Mouse (Mus musculus) heart, embryonic 11.5 days (tissue): ENCODE measurements around the gene Gm13030. TPM values are rescaled to one million over a fixed set of nuclear protein-coding genes. Genes with fewer than 3 reads are reported as not detected.
"Not testable (repeated sequence)": the region's sequence is repeated elsewhere in the genome, so short reads cannot be mapped to it uniquely, and the experiment has no call there.

Source experiments
- ATAC-seq: fragments of 200-750 bp; cut with Nextera tagmentation; replicated peaks from 2 replicates; pipeline ENCODE4 v1.8.0; 2017; ENCODE audit warnings: moderate library complexity; ENCODE audit not compliant: insufficient number of reproducible peaks, low FRiP score, low TSS enrichment
- H3K27ac ChIP-seq: fragments of 300-500 bp; sonication (generic); 2 replicates; pipeline ENCODE4 v1.5.1; 2014; ENCODE audit warnings: mild to moderate bottlenecking, low read depth, low read length
- H3K27me3 ChIP-seq: fragments of 300-500 bp; sonication (generic); 2 replicates; pipeline ENCODE4 v1.6.1; 2014; ENCODE audit warnings: mild to moderate bottlenecking, low read length, mixed read lengths; ENCODE audit not compliant: control insufficient read depth, insufficient read depth
- H3K36me3 ChIP-seq: fragments of 300-500 bp; sonication (generic); 2 replicates; pipeline ENCODE4 v1.6.1; 2014; ENCODE audit warnings: mild to moderate bottlenecking, low read length, moderate library complexity, mixed read lengths; ENCODE audit not compliant: control insufficient read depth, insufficient read depth
- H3K4me1 ChIP-seq: fragments of 300-500 bp; sonication (generic); 2 replicates; pipeline ENCODE4 v1.6.1; 2014; ENCODE audit warnings: low read length; ENCODE audit not compliant: control insufficient read depth, insufficient read depth
- H3K4me2 ChIP-seq: fragments of 300-500 bp; sonication (generic); 2 replicates; pipeline ENCODE4 v1.6.1; 2014; ENCODE audit warnings: mild to moderate bottlenecking, moderate library complexity
- H3K4me3 ChIP-seq: fragments of 300-500 bp; sonication (generic); 2 replicates; pipeline ENCODE4 v1.5.1; 2014; ENCODE audit warnings: low read depth, low read length
- H3K9ac ChIP-seq: fragments of 300-500 bp; sonication (generic); 2 replicates; pipeline ENCODE4 v1.6.1; 2014; ENCODE audit warnings: mild to moderate bottlenecking, low read depth, low read length, moderate library complexity
- H3K9me3 ChIP-seq: fragments of 300-500 bp; sonication (generic); replicated peaks from 2 replicates; pipeline ENCODE4 v1.6.1; 2016; ENCODE audit warnings: low read length; ENCODE audit not compliant: control insufficient read depth
- WGBS: fragments of 180-500 bp; shearing (Covaris S2); extraction: QIAGEN DNeasy Blood & Tissue Kit; methylation state at CpG from one replicate; pipeline ENCODE4 v1.1.7; 2014; ENCODE audit not compliant: insufficient replicate concordance; 5-methylcytosine and 5-hydroxymethylcytosine counted together
- polyA plus RNA-seq: library from polyadenylated mRNA; unstranded; fragments of >200 nt; fragmentation: Nextera tagmentation; extraction: Ambion mirVana; gene quantifications from 2 replicates; pipeline ENCODE4 v1.2.1, GENCODE M21; 2014

Gene Gm13030
- polyA plus RNA-seq, 1 experiment from 2014 or later: not detected

DNA sequence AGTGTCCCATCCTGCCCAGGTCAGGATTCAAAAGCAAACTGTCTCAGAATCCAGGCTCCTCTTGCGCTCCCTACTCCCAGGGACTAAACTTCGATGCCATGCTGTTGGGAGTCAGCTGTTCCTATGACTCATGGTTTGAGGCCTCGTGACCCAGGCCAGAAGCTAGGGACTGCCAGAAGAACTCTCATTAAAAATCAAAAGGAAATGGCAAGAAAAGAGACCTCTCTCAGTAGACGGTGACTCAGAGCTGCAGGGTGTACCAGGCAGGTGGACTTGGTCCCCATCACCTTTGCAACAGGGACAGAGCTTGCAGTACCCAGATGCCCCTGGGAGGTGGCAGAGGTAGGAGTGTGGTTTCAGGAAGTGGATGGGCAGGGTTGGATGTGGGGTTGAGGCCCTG lies 4.0 kb upstream of the Gm13030 start, which contains the start of gene Pla2g2e:
Gene Pla2g2e, plus strand, starts transcription at position 212 of the 400 bp plus-strand sequence.
- Histone ChIP-seq H3K9ac (no peak within 1 kb of the TSS), H3K27ac (no peak within 1 kb of the TSS), H3K4me3 (no peak within 1 kb of the TSS), H3K36me3 (no peaks in the 10 kb centered on the region), H3K4me2 (no peak within 1 kb of the TSS), H3K9me3 (no peaks in the 10 kb centered on the region), H3K4me1 (0 out of 2 replicates have a peak, but pooled peaks cover 2% of the 10 kb centered on the region), H3K27me3 (peaks cover 9% of the 10 kb centered on the region)
- no peak for ATAC-seq
- 62% methylated on average over 4 of the region's 4 CpGs for WGBS

GRCm38 (mm10) chr4:138875986-138876385 lies 2.2 kb upstream of the Gm13030 start:
- H3K9me3 ChIP-seq: 0 out of 2 replicates have a peak, but pooled peaks cover 2% of the 10 kb centered on the region
- no peak overlapping the region for H3K4me3 ChIP-seq
- ATAC-seq: no peak
- no peak overlapping the region for H3K27ac ChIP-seq
- 85% methylated on average over 2 of the region's 2 CpGs for WGBS
- no peaks in the 10 kb centered on the region for H3K36me3 ChIP-seq
- H3K9ac ChIP-seq: no peak overlapping the region
- 0 out of 2 replicates have a peak, but pooled peaks cover 2% of the 10 kb centered on the region for H3K4me1 ChIP-seq
- H3K27me3 ChIP-seq: no peaks in the 10 kb centered on the region
- no peak overlapping the region for H3K4me2 ChIP-seq

DNA sequence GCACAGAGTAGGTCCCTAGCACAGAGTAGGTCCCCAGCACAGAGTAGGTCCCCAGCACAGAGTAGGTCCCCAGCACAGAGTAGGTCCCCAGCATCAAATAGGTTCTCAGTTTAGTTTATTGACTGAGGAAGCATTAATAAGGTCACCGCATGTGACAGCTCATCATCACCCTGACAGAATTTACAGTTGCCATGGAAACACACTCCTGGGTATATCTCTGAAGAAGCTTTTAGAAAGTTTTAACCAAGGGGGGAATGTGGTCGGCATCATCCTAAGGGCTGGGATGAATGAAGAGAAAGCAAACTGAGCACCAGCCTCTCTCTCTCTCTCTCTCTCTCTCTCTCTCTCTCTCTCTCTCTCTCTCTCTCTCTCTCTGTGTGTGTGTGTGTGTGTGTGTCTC lies 1.5 kb upstream of the Gm13030 start:
- H3K27me3 ChIP-seq, H3K9ac ChIP-seq, H3K36me3 ChIP-seq, H3K27ac ChIP-seq, H3K4me1 ChIP-seq, H3K9me3 ChIP-seq, ATAC-seq, H3K4me3 ChIP-seq, H3K4me2 ChIP-seq: not testable (repeated sequence)
- WGBS: 87% methylated on average over 2 of the region's 2 CpGs

DNA sequence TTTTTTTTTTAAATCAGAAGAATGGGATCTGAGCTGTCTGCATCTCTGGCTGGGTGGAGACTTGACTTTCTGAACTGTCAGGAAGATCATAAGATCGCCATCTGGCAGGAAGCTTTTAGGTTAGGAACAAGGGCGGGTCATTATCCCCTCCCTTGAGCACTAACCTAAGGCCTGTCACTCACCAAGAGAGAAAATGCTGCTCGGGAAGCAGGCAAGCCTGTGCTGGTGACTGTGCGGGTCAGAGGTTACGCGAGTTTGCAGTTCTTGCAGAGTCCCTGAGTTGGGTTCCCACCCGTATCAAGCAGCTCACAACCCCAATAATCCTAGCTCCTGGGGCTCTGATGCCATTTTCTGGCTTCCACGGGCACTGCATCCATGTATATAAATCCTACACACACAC lies 5.1 kb downstream of the Gm13030 start:
- H3K9me3 ChIP-seq: 0 out of 2 replicates have a peak, but pooled peaks cover 3% of the 10 kb centered on the region

DNA sequence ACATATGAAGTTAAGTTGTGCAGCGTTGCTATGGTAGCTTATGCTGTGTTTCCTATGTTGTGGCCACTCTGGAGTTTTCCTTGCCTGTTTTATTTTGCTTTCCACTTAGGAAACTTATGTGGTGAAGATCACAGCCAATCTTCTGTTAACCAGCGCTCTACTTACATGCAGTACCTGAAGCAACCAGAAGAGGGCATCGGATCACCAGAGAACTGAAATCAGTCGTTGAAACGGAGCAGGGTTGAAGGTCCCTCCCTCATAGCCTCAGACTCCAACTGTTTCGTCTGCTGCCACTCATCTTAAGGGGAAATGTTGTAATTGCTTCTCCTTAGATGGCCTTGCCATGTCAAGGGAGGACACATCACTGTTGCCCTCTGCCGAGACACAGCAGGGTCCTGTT lies 7.4 kb downstream of the Gm13030 start:
- no peak for ATAC-seq
- H3K27me3 ChIP-seq: peaks cover 5% of the 10 kb centered on the region; the same call in 1 of the 2 replicates
- no peaks in the 10 kb centered on the region for H3K36me3 ChIP-seq
- H3K4me1 ChIP-seq: no peaks in the 10 kb centered on the region
- H3K9me3 ChIP-seq: 0 out of 2 replicates have a peak, but pooled peaks cover 3% of the 10 kb centered on the region
- no peak overlapping the region for H3K4me2 ChIP-seq
- H3K4me3 ChIP-seq: no peak overlapping the region
- H3K9ac ChIP-seq: no peak overlapping the region
- no peak overlapping the region for H3K27ac ChIP-seq
- WGBS: 13% methylated on average over 7 of the region's 7 CpGs

More for the DNA sequence above, 5.1 kb downstream of the Gm13030 start:
- H3K36me3 ChIP-seq: no peaks in the 10 kb centered on the region
- no peak for ATAC-seq
- WGBS: 46% methylated on average over 8 of the region's 8 CpGs
- no peak overlapping the region for H3K4me2 ChIP-seq
- no peak overlapping the region for H3K9ac ChIP-seq
- peaks cover 5% of the 10 kb centered on the region; the same call in 1 of the 2 replicates for H3K27me3 ChIP-seq
- no peak overlapping the region for H3K27ac ChIP-seq
- no peaks in the 10 kb centered on the region for H3K4me1 ChIP-seq
- no peak overlapping the region for H3K4me3 ChIP-seq

DNA sequence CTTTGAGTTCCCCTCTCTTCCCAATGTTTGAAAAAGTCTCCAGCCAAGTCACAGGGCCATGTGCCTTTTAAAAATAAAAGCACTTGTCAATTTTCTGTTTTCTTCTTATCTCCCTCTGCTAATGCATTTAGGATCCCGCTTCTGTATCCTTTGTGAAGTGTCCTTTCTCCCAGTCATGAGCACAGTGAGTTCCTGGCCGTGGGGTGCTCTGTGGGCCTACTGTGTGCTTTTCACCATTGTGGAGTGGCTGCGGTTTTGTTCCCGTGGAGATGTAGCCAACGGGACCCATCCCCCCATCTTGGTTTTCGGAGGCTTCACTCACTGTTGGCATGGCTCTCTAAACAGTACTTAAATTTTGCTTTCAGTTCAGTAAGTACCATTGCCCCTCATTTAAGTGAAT lies 7.8 kb downstream of the Gm13030 start:
- Histone ChIP-seq H3K27me3 (peaks cover 5% of the 10 kb centered on the region; the same call in 1 of the 2 replicates), H3K4me2 (no peak overlapping the region), H3K36me3 (no peaks in the 10 kb centered on the region), H3K9ac (no peak overlapping the region), H3K4me1 (no peaks in the 10 kb centered on the region), H3K4me3 (no peak overlapping the region), H3K27ac (no peak overlapping the region), H3K9me3 (0 out of 2 replicates have a peak, but pooled peaks cover under 1% of the 10 kb centered on the region)
- 55% methylated on average over 6 of the region's 6 CpGs for WGBS
- ATAC-seq: no peak

GRCm38 (mm10) chr4:138865092-138865491 lies 8.7 kb downstream of the Gm13030 start:
- Histone ChIP-seq H3K36me3 (no peaks in the 10 kb centered on the region), H3K9me3 (no peaks in the 10 kb centered on the region), H3K9ac (no peak overlapping the region), H3K4me3 (no peak overlapping the region), H3K27me3 (peaks cover 5% of the 10 kb centered on the region; the same call in 1 of the 2 replicates), H3K4me1 (no peaks in the 10 kb centered on the region), H3K27ac (no peak overlapping the region), H3K4me2 (no peak overlapping the region)
- no peak for ATAC-seq
- 41% methylated on average over 5 of the region's 5 CpGs for WGBS

DNA sequence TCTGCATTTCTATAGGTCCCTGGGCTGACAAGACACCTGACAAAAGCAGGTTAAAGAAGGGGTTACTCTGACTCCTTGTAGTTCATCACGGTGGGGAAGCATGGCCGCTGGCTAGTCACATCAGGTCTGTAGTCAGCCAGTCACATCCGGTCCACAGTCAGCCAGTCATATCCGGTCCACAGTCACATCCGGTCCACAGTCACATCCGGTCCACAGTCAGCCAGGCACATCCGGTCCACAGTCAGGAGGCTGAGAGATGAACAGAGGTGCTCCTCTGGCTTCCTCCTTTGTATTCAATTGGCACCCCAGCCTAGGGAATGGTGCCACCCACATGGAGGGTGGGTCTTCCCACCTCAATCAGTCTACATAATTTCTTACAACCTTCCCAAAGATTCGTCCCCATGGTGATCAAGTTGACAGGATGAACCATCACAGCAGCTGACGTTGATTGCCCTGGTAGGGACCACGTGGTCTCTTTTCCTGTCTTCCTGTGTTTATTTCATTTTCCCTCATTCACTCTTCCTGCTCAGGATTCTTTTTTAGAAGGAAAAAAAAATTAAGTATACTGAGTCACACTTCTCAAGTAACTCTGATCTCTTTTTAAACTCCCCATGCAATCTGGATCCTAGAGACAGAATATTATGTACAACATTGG lies 10.3 kb downstream of the Gm13030 start, which contains the start of gene Pla2g5:
Gene Pla2g5, minus strand, starts transcription at position 139 of the 655 bp plus-strand sequence.
- no peaks in the 10 kb centered on the region for H3K36me3 ChIP-seq
- H3K4me3 ChIP-seq: no peak within 1 kb of the TSS
- H3K9me3 ChIP-seq: no peaks in the 10 kb centered on the region
- H3K27ac ChIP-seq: no peak within 1 kb of the TSS
- no peak for ATAC-seq
- no peak within 1 kb of the TSS for H3K9ac ChIP-seq
- 0 out of 2 replicates have a peak, but pooled peaks cover 4% of the 10 kb centered on the region for H3K4me1 ChIP-seq
- peaks cover 5% of the 10 kb centered on the region; the same call in 1 of the 2 replicates for H3K27me3 ChIP-seq
- no peak within 1 kb of the TSS for H3K4me2 ChIP-seq
- 61% methylated on average over 10 of the region's 10 CpGs for WGBS
